Mouse (Mus musculus) telencephalon, adult 2 months (tissue): ENCODE measurements around the gene Nmnat2.

Experiments
- DNase-seq: peaks from one replicate; pipeline ENCODE4 v3.0.0-alpha.2; 2011; ENCODE audit warnings: low read depth, low spot score

Gene Nmnat2

GRCm38 (mm10) chr1:153163831-153164230, 209.0 kb downstream of the Nmnat2 start:
- DNase-seq = no peak

- no peak for DNase-seq
These were observed 213.5 kb downstream of the Nmnat2 start for GRCm38 (mm10) chr1:153168293-153168692.
